Mouse (Mus musculus) ovary, adult 10 weeks (tissue): Measurements from ENCODE around the gene Ttc6. TPM values are rescaled to one million over a fixed set of nuclear protein-coding genes. Genes with fewer than 3 reads are reported as not detected.

Experiments
- polyA plus RNA-seq: library from polyadenylated mRNA; stranded (reverse); fragments of 350-450 nt; fragmentation: Illumina TruSeq; extraction: RNeasy Lipid Tissue Mini Kit (QIAGEN cat#74804); gene quantifications from one replicate; pipeline ENCODE4 v1.2.3, GENCODE M21; 2014

Ttc6 gene
- polyA plus RNA-seq = 2.3 TPM

DNA sequence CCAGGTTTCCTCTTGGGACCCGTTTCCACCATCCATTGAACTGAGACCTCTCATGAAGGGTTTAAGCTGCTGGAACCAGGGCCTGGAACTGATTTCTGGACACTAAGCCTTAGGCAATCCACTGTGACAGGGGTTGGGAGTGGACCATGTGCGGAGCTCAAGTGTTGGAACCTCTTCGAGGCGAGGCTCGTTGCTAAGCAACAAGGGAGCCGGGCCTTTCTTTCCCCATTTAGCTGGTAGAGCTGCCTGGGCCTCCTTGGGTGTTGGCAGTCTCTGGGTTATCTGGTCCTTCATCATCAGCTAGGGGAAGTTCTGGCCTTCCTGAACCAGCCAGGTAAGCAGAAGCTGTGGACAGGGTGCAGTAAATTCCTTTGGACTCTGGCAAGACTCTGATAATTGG, at the start of gene Ttc6:
Gene Ttc6, plus strand, starts transcription at position 205 of the 400 bp plus-strand sequence.

DNA sequence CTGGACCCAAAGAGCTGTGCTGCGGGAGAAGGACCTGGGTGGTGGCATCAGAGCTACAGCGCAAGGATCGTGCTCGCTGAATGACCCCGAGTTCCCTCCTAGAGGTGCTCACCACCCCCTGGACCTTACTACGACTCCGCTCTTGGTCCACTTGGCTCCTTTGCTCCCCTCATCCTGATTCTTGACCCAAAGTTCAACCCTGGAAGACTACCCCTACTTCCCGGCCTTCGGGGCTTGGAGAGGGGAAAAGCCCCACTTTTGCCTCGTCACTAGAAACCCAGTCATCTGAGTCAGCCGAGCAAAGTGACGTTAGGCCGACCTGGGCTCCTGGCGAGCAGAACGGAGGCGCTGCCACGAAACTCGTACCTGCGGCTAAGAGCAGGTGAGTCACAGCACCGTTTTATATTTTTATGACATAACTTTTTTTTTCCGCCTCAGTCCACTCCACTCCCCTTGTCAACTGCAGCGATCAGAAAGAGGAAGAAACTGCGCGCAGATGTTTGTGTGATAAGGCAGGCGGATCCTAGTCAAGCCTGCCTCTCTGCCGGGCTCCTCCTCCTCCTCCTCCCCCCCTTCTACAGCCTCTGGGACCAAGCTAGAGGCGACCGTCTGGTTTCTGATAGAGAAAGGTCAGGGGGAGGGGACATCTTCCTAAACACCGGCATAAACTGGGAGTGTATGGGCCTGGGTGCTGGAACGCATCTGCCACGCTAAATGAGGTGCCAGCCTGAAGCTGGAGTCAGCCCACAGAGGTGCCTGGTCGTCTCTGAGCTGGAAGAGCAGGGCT, 17.3 kb upstream of the Ttc6 start, which contains the start of gene Foxa1:
Gene Foxa1, minus strand, starts transcription at position 502 of the 787 bp plus-strand sequence.

Other genes with a start within 250 kb of the Ttc6 start
- not detected for gene Foxa1, start 17.2 kb upstream of the Ttc6 start, polyA plus RNA-seq